Mouse (Mus musculus) stomach, embryonic 14.5 days (tissue): Measurements from ENCODE around the gene Zfp536. TPM values are rescaled to one million over a fixed set of nuclear protein-coding genes. Genes with fewer than 3 reads are reported as not detected.

Experiments
- ATAC-seq: fragments of 200-750 bp; cut with Nextera tagmentation; 2 replicates; pipeline ENCODE4 v1.8.0; 2017; ENCODE audit warnings: low read depth, moderate TSS enrichment; ENCODE audit not compliant: insufficient number of reproducible peaks, insufficient read depth, low FRiP score
- H3K27ac ChIP-seq: fragments of 300-500 bp; sonication (generic); 2 replicates; pipeline ENCODE4 v1.5.1; 2014; ENCODE audit warnings: mild to moderate bottlenecking, low read length, moderate library complexity, mixed read lengths
- H3K27me3 ChIP-seq: fragments of 300-500 bp; sonication (generic); 2 replicates; pipeline ENCODE4 v1.6.1; 2014; ENCODE audit warnings: low read length, control low read depth, mixed read lengths; ENCODE audit not compliant: control insufficient read depth, insufficient read depth
- H3K36me3 ChIP-seq: fragments of 300-500 bp; sonication (generic); 2 replicates; pipeline ENCODE4 v1.6.1; 2014; ENCODE audit warnings: mild to moderate bottlenecking, control low read depth, low read length, moderate library complexity, mixed read lengths; ENCODE audit not compliant: control insufficient read depth, insufficient read depth
- H3K4me1 ChIP-seq: fragments of 300-500 bp; sonication (generic); 2 replicates; pipeline ENCODE4 v1.6.1; 2014; ENCODE audit warnings: low read length, control low read depth, mixed read lengths; ENCODE audit not compliant: control insufficient read depth, insufficient read depth
- H3K4me2 ChIP-seq: fragments of 300-500 bp; sonication (generic); replicated peaks from 2 replicates; pipeline ENCODE4 v1.6.1; 2014; ENCODE audit warnings: low read depth, low read length, control low read depth
- H3K4me3 ChIP-seq: fragments of 300-500 bp; sonication (generic); 2 replicates; pipeline ENCODE4 v1.5.1; 2014; ENCODE audit warnings: low read depth, low read length, control low read depth
- H3K9ac ChIP-seq: fragments of 300-500 bp; sonication (generic); replicated peaks from 2 replicates; pipeline ENCODE4 v1.6.1; 2014; ENCODE audit warnings: low read depth, mild to moderate bottlenecking, control low read depth, low read length, moderate library complexity, mixed read lengths
- H3K9me3 ChIP-seq: fragments of 300-500 bp; sonication (generic); 2 replicates; pipeline ENCODE4 v1.6.1; 2016; ENCODE audit warnings: low read depth, low read length, control low read depth; ENCODE audit not compliant: control insufficient read depth
- WGBS: fragments of 180-500 bp; shearing (Covaris S2); extraction: QIAGEN DNeasy Blood & Tissue Kit; methylation state at CpG from one replicate; pipeline ENCODE4 v1.1.7; 2014; 5-methylcytosine and 5-hydroxymethylcytosine counted together
- polyA plus RNA-seq: library from polyadenylated mRNA; unstranded; fragments of >200 nt; fragmentation: Nextera tagmentation; extraction: Ambion mirVana; gene quantifications from 2 replicates; pipeline ENCODE4 v1.2.1, GENCODE M21; 2014

The Zfp536 gene
- polyA plus RNA-seq, 1 experiment from 2014 or later, result 24.5 TPM

GRCm38 (mm10) chr7:37562505-37562904 lies 210.9 kb downstream of the Zfp536 start:
- no peak for ATAC-seq
- H3K9me3 ChIP-seq, result no peaks in the 10 kb centered on the region

GRCm38 (mm10) chr7:37560581-37560980 lies 212.9 kb downstream of the Zfp536 start:
- no peak overlapping the region for H3K27ac ChIP-seq
- no peak overlapping the region for H3K4me2 ChIP-seq
- no peaks in the 10 kb centered on the region for H3K9me3 ChIP-seq
- ATAC-seq, result no peak
- peaks cover 18% of the 10 kb centered on the region; the same call in 1 of the 2 replicates for H3K4me1 ChIP-seq
- WGBS, result 81% methylated on average over 7 of the region's 7 CpGs
- H3K9ac ChIP-seq, result no peak overlapping the region
- H3K36me3 ChIP-seq, result no peaks in the 10 kb centered on the region
- H3K27me3 ChIP-seq, result no peaks in the 10 kb centered on the region
- no peak overlapping the region for H3K4me3 ChIP-seq

More at GRCm38 (mm10) chr7:37562505-37562904, 210.9 kb downstream of the Zfp536 start:
- Histone ChIP-seq H3K27ac (peak overlapping the region; percentile 79), H3K36me3 (no peaks in the 10 kb centered on the region), H3K27me3 (no peaks in the 10 kb centered on the region), H3K4me1 (peaks cover 23% of the 10 kb centered on the region; the same call in 1 of the 2 replicates), H3K9ac (no peak overlapping the region), H3K4me3 (no peak overlapping the region), H3K4me2 (peak overlapping the region; percentile 31)
- 39% methylated on average over 7 of the region's 7 CpGs for WGBS

- Histone ChIP-seq H3K27ac (no peak overlapping the region), H3K36me3 (no peaks in the 10 kb centered on the region), H3K9me3 (no peaks in the 10 kb centered on the region), H3K9ac (no peak overlapping the region), H3K4me3 (no peak overlapping the region), H3K27me3 (no peaks in the 10 kb centered on the region), H3K4me2 (no peak overlapping the region), H3K4me1 (peaks cover 15% of the 10 kb centered on the region; the same call in 1 of the 2 replicates)
- no peak for ATAC-seq
- WGBS, result 50% methylated on average over 3 of the region's 3 CpGs
These were observed 213.6 kb downstream of the Zfp536 start for GRCm38 (mm10) chr7:37559851-37560250.

GRCm38 (mm10) chr7:37559341-37559740 lies 214.1 kb downstream of the Zfp536 start:
- WGBS, result 86% methylated on average over 6 of the region's 6 CpGs

DNA sequence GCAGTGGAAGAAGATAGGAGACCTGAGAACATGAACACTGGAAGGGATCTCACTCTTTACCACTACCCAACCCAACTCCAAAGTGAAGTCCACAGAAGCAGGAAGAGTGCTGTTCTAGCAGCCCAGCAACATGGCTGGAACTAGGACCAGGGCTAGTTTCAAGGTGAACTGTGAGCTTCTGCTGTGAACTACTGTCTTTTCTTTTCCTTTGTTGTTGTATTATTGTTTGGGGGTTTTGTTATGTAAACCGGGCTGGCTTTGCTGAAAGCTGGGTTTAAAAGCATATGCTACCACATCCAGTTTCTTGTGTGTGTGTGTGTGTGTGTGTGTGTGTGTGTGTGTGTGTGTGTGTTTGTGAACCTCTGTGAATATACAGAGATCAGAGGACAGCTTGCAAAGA lies 216.6 kb downstream of the Zfp536 start:
- 100% methylated on average over 1 of the region's 1 CpGs for WGBS
- Histone ChIP-seq H3K4me2 (no peak overlapping the region), H3K4me3 (no peak overlapping the region), H3K9ac (no peak overlapping the region), H3K27me3 (no peaks in the 10 kb centered on the region), H3K9me3 (no peaks in the 10 kb centered on the region), H3K4me1 (no peaks in the 10 kb centered on the region), H3K27ac (no peak overlapping the region), H3K36me3 (no peaks in the 10 kb centered on the region)
- no peak for ATAC-seq

More at GRCm38 (mm10) chr7:37559341-37559740, 214.1 kb downstream of the Zfp536 start:
- Histone ChIP-seq H3K4me1 (peaks cover 10% of the 10 kb centered on the region; the same call in 1 of the 2 replicates), H3K27me3 (no peaks in the 10 kb centered on the region), H3K36me3 (no peaks in the 10 kb centered on the region), H3K9me3 (no peaks in the 10 kb centered on the region), H3K4me3 (no peak overlapping the region), H3K9ac (no peak overlapping the region), H3K27ac (no peak overlapping the region), H3K4me2 (no peak overlapping the region)
- no peak for ATAC-seq

DNA sequence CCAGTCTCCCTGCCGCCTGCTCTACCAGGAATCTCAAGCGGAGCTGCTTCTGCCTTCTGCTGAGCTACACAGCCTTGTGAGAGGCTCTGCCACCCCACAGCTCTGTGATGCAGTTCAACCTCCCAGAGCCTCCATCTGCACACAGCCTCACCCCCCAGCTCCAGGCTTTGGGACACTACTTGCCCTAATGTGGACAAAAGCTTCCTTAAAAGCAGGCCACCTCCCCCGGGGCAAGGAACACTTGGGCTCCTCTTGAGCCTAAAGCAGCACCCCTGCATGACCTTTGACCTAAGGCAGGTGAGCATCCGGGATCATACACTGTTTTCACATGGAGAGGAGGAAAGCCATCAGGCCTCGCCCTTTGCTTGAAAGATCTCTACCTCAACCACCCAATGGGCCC lies 219.0 kb downstream of the Zfp536 start:
- 78% methylated on average over 5 of the region's 5 CpGs for WGBS
- Histone ChIP-seq H3K36me3 (no peaks in the 10 kb centered on the region), H3K4me3 (no peak overlapping the region), H3K27ac (no peak overlapping the region), H3K27me3 (no peaks in the 10 kb centered on the region), H3K9me3 (no peaks in the 10 kb centered on the region), H3K4me2 (no peak overlapping the region), H3K9ac (no peak overlapping the region), H3K4me1 (no peaks in the 10 kb centered on the region)
- ATAC-seq, result no peak

GRCm38 (mm10) chr7:37553646-37554045 lies 219.8 kb downstream of the Zfp536 start:
- H3K27me3 ChIP-seq, result no peaks in the 10 kb centered on the region
- 66% methylated on average over 3 of the region's 3 CpGs for WGBS
- no peak overlapping the region for H3K4me2 ChIP-seq
- H3K4me1 ChIP-seq, result no peaks in the 10 kb centered on the region
- no peaks in the 10 kb centered on the region for H3K36me3 ChIP-seq
- ATAC-seq, result no peak
- H3K27ac ChIP-seq, result no peak overlapping the region
- no peak overlapping the region for H3K9ac ChIP-seq
- no peaks in the 10 kb centered on the region for H3K9me3 ChIP-seq
- no peak overlapping the region for H3K4me3 ChIP-seq

GRCm38 (mm10) chr7:37552384-37552783 lies 221.1 kb downstream of the Zfp536 start:
- H3K36me3 ChIP-seq, result no peaks in the 10 kb centered on the region
- H3K4me3 ChIP-seq, result no peak overlapping the region
- H3K4me1 ChIP-seq, result no peaks in the 10 kb centered on the region
- ATAC-seq, result no peak
- H3K9ac ChIP-seq, result no peak overlapping the region
- H3K4me2 ChIP-seq, result no peak overlapping the region
- no peak overlapping the region for H3K27ac ChIP-seq
- no peaks in the 10 kb centered on the region for H3K9me3 ChIP-seq
- 75% methylated on average over 3 of the region's 3 CpGs for WGBS
- no peaks in the 10 kb centered on the region for H3K27me3 ChIP-seq

DNA sequence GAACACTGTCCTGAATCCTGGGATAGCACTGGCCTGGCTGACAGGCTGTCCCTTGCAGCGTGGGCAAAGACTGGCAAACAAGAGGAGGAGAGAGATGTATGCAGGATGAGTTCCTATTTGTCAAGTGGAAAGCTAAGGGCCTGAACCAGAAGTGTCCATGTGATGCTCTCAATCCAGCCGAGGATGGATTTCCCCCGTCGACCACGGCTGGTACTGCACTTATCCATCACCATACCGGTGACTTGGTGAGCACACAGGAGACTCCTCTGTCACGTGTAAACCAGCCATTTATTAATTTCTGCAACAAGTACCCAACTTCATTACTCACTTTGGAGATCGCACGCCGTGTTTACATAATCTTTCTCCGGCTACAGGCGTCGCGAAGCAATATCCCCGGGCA lies 224.6 kb downstream of the Zfp536 start:
- H3K9me3 ChIP-seq, result no peaks in the 10 kb centered on the region
- WGBS, result 40% methylated on average over 15 of the region's 15 CpGs
- no peak for ATAC-seq
- no peak overlapping the region for H3K4me2 ChIP-seq
- no peak overlapping the region for H3K27ac ChIP-seq
- no peaks in the 10 kb centered on the region for H3K4me1 ChIP-seq
- H3K36me3 ChIP-seq, result no peaks in the 10 kb centered on the region
- H3K4me3 ChIP-seq, result no peak overlapping the region
- no peaks in the 10 kb centered on the region for H3K27me3 ChIP-seq
- H3K9ac ChIP-seq, result no peak overlapping the region
